Mouse (Mus musculus) ES-CJ7 (cell line): Measurements from ENCODE around the gene St6galnac3.

Experiments
- DNase-seq: peaks from one replicate; pipeline ENCODE4 v3.0.0; 2011; ENCODE audit warnings: low read depth, low spot score

The St6galnac3 gene

GRCm38 (mm10) chr3:153733364-153734159, 8.6 kb upstream of the St6galnac3 start:
- DNase-seq, result no peak

- no peak for DNase-seq
Observed at GRCm38 (mm10) chr3:153732749-153733148, 7.8 kb upstream of the St6galnac3 start.

GRCm38 (mm10) chr3:153732035-153732434, 7.1 kb upstream of the St6galnac3 start:
- no peak for DNase-seq

GRCm38 (mm10) chr3:153728577-153728976, 3.6 kb upstream of the St6galnac3 start:
- no peak for DNase-seq

- DNase-seq, result no peak
Observed at GRCm38 (mm10) chr3:153723467-153724079, 1.4 kb downstream of the St6galnac3 start.

GRCm38 (mm10) chr3:153721525-153721924, 3.4 kb downstream of the St6galnac3 start:
- DNase-seq, result no peak

GRCm38 (mm10) chr3:153720922-153721321, 4.1 kb downstream of the St6galnac3 start:
- no peak for DNase-seq

- DNase-seq, result no peak
Observed at GRCm38 (mm10) chr3:153720296-153720695, 4.7 kb downstream of the St6galnac3 start.

GRCm38 (mm10) chr3:153719256-153719970, 5.6 kb downstream of the St6galnac3 start:
- DNase-seq, result no peak

- DNase-seq, result no peak
Observed at GRCm38 (mm10) chr3:153718724-153719123, 6.2 kb downstream of the St6galnac3 start.

- peak; percentile 36 for DNase-seq
Observed at GRCm38 (mm10) chr3:153717742-153718141, 7.2 kb downstream of the St6galnac3 start.

GRCm38 (mm10) chr3:153715646-153716045, 9.3 kb downstream of the St6galnac3 start:
- no peak for DNase-seq

GRCm38 (mm10) chr3:153710545-153710944, 14.4 kb downstream of the St6galnac3 start:
- DNase-seq, result no peak

- no peak for DNase-seq
Observed at GRCm38 (mm10) chr3:153707687-153708086, 17.3 kb downstream of the St6galnac3 start.

GRCm38 (mm10) chr3:153706901-153707300, 18.1 kb downstream of the St6galnac3 start:
- no peak for DNase-seq

- no peak for DNase-seq
Observed at GRCm38 (mm10) chr3:153701752-153702740, 22.9 kb downstream of the St6galnac3 start.

GRCm38 (mm10) chr3:153701172-153701571, 23.8 kb downstream of the St6galnac3 start:
- DNase-seq, result no peak

- DNase-seq, result no peak
Observed at GRCm38 (mm10) chr3:153699086-153699485, 25.9 kb downstream of the St6galnac3 start.

- no peak for DNase-seq
Observed at GRCm38 (mm10) chr3:153692978-153693377, 32.0 kb downstream of the St6galnac3 start.

GRCm38 (mm10) chr3:153692206-153692813, 32.7 kb downstream of the St6galnac3 start:
- no peak for DNase-seq

GRCm38 (mm10) chr3:153691537-153691936, 33.4 kb downstream of the St6galnac3 start:
- DNase-seq, result no peak
